Mouse (Mus musculus) thymus, adult 18-20 months (tissue): Measurements from ENCODE around the gene Rbpjl.

Experiments used
- DNase-seq, 2 experiments: peaks; one replicate each; pipeline ENCODE4 v3.0.0; 2022; ENCODE audit warnings: mixed read lengths in 2 of 2

Gene Rbpjl

DNA sequence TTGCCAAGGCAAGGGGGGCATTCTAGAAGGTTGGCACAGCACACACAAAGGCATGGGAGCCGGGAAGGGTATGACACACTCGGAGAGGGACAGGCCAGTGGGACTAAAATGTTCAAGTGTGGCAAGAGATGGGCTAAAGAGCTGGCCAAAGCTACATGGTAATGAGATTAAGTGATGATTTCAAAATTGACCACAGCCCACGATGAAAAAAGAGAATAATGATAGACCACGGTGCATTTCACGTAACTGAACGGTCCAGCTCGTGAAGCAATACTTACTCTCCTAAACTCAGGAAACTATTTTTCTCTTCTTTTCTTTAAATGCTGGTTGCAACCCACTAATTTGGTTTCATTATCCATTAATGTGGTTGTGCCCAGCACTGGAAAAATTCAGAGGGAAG lies 6.9 kb upstream of the Rbpjl start:
- DNase-seq: no peak

DNA sequence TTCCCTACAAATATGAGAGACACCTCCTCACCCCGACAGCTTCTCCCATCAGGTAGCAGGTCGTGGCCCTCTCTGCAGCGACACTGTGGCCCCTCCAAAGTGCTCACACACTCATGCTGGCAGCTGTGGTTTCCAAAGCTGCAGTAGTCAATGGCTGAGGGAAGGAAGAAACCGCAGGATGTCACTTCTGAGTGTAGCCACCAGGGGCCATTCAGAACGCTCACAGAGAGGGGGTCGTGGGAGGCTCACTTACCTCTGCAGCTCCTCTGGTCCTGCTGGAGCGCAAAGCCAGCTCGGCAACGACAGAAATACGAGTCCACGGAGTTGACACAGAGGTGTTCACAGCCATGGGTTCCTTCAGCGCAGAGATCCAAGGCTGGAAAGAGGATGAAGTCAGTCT lies 6.0 kb upstream of the Rbpjl start:
- no peak for DNase-seq

- DNase-seq: no peak
Measured at GRCm38 (mm10) chr2:164403396-164404081, 598 bp downstream of the Rbpjl start.

DNA sequence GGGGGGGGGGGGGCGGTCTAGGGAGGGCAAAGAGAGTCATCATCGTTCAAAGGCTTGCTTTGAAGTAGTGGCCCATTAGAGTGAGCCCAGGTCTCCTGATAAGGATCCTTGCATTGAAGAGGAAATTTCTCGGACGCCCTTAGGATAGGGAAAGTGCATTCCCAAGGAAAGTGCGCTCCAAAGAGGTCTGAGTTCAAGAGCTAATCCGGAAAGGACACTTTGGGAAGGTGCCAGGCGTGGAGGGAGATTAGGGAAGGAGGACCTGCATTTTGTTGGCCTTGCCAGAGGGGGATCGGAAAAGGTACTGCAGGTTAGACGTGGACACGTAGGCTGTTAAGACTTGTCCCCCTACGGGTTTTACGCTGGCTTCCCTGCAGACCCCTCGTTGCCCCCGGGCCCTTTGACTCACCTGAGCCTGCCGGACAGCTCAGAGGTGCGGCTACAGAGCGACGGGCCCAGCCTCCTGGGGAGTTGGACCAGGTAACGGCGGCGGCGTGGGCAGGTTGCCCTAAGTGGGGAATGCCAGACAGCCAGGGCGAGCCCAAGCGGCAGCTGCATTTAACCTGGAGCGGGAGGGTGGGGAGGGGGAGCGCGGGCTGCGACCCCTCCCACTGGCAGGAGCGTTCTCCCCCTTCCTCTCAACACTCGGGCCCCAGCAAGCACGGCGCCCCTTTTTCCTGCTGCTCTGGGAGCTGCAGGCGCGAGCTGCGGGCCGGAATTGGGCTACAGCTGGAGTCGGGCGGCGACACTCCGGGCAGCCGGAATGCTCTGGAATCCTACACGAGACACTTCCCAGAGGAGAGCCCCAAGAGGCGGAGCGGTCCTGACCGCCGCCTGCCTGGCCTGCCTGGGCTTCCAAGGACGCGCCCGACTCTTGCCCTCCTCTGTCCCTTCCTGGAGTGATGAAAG lies 1.4 kb downstream of the Rbpjl start:
- no peak for DNase-seq

DNA sequence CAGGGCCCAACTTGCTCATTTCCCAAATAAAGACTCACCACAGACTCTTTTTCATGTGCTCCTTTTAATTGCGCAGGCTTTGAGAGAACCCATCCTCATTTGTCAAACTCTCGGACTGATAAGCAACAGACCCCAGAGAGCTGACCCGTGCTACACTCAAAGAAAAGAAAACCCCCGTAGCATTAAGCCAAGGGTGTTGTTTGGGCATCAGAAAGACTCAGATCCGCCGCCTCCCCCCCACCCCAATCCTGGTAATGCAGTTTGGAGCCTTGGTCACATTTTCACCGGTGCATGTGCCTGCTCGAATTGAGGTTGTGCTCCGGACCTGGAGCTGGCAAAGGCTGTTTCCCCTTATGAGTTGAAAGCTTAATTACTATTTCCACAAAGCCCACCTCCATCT lies 2.1 kb downstream of the Rbpjl start, which contains the start of gene Matn4:
Gene Matn4, minus strand, starts transcription at position 101 of the 400 bp plus-strand sequence.
- DNase-seq: no peak

DNA sequence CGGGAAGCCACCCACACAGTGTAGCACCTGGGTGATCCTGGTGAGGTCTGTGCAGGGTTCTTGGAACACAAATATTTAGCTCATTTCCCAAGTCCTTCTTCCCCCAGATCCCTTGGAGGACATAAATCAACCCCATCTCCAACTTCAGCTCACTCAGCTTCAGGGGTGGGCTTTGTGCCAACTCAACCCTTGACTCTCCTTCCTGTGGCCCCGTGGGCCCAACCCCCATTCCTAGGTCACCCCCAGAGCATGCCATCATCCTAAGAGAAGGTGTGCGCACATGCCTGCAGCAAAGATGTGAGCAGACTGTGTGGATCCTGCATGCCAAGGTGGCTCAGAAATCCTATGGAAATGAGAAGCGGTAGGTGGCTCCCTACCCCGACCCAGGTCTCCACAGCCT lies 2.6 kb downstream of the Rbpjl start:
- DNase-seq: no peak

DNA sequence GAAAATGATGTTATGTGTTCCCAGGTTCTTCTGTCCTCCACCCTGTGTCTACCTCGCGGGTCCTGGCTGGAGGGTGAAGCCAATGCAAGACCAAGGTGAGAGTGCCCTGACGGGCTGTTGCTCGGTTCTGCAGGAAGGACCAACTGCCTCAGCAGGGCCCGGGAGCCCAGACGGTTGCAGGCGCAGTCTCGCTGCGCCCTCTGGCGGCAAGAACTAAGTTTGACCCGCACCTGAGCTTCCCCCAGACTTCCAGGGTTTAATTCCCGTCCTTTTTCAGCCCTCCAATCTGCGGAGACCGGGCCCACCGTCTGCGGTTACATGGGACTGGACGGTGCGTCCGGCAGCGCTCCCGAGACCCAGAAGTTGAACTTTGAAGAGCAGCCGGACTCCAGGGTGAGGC lies 4.8 kb downstream of the Rbpjl start:
- no peak for DNase-seq

GRCm38 (mm10) chr2:164414167-164414566 lies 11.2 kb downstream of the Rbpjl start:
- DNase-seq: no peak

DNA sequence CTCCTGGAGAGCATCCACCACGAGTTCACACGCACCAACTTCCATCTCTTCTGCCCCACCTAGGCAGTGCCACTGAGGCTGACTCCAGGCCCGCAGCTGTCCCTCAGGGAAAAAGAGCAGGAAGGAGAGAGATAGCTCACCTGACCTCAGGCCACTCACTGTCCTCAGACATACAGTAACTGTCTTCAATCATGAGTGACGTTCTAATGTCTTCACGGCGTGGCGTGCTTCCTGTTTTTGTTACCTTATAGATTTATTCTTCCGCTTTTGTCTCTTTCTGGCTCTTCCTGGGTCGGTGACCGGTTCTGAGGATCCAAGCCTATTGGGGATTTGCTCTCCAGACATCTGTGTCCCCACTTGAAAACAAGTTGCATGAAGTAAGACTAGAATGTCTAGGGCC lies 11.6 kb downstream of the Rbpjl start:
- DNase-seq: no peak

DNA sequence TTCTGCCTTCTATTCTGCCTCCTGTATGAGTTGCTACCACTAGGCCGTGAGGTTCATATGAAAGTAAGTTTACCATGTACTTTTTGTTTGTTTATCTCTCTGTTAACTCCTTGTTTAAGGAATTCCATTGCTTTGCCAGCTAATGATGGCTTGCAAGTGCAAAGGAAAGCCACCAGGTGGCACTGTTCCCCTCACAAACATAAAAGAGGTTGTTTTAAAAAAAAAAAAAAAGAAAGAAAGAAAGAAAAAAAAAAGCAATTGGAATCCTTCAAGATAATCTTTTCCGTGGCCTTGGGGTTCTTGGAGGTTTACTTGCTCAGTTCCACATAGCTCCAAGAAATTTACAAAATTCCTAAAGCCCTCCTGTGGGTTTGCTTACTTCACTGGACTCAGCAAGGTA lies 14.3 kb downstream of the Rbpjl start:
- DNase-seq: no peak

- no peak for DNase-seq
Measured at GRCm38 (mm10) chr2:164418308-164418875, 15.5 kb downstream of the Rbpjl start.

DNA sequence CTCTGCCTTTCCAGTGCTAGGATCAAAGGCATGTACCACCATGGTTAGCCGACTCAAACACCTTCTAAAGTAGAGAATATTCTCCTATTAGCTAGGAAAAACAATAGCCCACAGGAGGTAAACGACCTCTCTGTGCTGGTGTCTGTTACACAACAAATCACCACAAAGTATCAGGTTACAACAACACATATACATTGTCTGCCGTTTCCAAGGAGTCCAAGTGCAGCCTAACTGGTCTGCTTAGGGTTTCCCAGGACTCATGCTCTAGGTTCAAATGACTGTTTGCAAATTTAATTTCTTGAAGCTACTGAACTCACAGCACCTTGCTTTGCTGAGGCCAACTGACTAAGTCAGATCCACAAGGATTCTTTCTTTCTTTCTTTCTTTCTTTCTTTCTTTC lies 16.5 kb downstream of the Rbpjl start:
- no peak for DNase-seq

DNA sequence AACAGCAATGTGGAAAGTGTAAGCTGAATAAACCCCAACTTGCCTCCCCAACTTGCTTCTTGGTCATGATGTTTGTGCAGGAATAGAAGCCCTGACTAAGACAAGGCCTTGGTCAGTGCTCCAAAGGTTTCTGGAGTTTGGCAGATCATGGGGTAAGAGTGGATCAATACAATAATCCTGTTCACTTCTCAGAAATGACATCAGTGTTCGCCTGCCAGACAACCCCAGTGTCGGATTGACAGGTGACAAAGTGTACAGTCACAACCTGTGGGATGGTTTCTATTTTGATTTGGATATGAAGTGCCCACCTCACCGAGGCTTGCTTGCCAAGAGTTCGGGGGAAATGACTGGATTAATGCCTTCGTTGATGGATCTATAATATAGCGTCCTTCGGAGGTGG lies 18.4 kb downstream of the Rbpjl start:
- DNase-seq: no peak

- no peak for DNase-seq
Measured at GRCm38 (mm10) chr2:164421979-164422378, 19.0 kb downstream of the Rbpjl start.

- peak in 1 of 2 experiments; percentile 30 for DNase-seq
Measured at GRCm38 (mm10) chr2:164422675-164423393, 19.9 kb downstream of the Rbpjl start.

DNA sequence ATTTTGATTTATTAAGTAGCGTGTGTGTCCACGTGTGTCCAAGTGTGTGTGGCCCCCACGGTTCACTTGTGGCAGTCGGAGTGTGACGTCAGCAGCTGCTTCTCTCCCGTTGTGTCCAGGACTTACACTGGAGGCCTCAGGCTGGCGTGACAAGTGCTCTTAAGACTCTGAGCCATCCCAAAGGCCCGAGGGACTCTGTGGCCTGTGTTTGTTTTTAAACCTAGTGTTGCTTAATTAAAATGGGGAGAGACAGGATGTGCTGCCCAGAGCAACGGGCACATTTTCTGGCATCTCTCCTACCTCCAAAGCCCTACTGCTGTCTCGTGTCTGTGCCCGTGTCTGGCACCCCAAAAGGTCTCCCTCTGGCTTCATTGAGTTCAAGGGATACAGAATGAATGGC lies 20.5 kb downstream of the Rbpjl start:
- no peak for DNase-seq

DNA sequence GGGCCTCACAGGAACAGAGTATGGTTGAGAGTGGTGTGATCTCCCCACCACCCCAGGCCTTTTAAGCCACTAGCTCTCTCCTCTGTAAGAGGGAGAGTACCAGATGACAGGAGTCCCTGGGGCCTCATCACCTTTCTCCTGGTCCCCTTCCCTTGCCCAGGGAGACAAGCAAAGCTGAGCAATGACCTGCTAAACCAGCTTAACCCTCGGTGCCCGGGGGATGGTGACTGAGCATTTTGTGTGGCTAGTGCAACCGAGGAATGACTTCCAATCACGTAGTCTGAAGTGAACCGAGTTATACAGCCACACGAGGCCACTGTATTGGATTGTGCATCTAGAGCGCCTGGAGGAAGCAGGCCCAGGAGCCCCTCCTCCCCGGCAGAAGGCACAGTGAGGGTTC lies 21.5 kb downstream of the Rbpjl start:
- DNase-seq: no peak

- no peak for DNase-seq
Measured at GRCm38 (mm10) chr2:164425401-164425800, 22.5 kb downstream of the Rbpjl start.

- no peak for DNase-seq
Measured at GRCm38 (mm10) chr2:164426121-164426520, 23.2 kb downstream of the Rbpjl start.

DNA sequence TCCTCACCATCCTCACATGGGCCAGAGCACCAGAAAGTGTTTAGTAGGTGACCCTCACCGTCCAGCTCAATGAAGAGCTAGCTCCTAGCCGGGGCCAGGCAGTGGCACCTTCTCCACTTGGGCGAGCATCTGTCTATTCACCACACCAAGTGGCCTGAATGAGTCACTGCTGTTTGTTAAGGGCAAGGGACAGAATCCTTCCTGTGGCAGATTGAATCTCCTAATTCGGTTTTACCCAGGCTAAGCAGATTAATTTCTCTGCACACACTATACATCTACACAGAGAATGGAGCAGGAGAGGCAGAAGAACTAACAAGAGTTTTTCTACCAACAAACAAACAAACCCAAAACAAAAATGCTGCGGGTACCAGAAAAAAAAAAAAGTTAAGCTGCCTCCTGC lies 24.0 kb downstream of the Rbpjl start:
- DNase-seq: no peak

- DNase-seq: no peak
Measured at GRCm38 (mm10) chr2:164428451-164428850, 25.5 kb downstream of the Rbpjl start.

- DNase-seq: no peak
Measured at GRCm38 (mm10) chr2:164429881-164430615, 27.1 kb downstream of the Rbpjl start.
